Mouse (Mus musculus) ES-Bruce4 (cell line): ENCODE results near the gene Kcnd2.

ENCODE experiments used
- EP300 ChIP-seq: IDR thresholded peaks from 2 replicates; pipeline ENCODE4 v1.6.1; 2011; ENCODE audit warnings: low read depth, low read length; ENCODE audit not compliant: insufficient read depth
- POLR2A ChIP-seq: IDR thresholded peaks from one replicate; pipeline ENCODE4 v1.8.1; 2011; ENCODE audit warnings: low read length; ENCODE audit not compliant: insufficient read depth

DNA sequence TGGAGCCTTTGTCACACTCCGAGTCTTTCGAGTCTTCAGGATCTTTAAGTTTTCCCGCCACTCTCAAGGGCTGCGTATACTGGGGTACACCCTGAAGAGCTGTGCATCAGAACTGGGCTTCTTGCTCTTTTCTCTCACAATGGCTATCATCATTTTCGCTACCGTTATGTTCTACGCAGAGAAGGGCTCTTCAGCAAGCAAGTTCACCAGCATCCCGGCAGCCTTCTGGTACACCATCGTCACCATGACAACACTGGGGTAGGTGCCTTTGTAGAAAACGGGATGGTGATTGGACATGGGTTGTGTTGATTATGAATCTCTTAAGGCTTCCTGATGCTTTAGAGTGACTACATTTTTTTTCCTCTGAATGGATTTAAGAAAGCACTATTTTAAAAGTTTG is 1.9 kb downstream of the Kcnd2 start:
- TF ChIP-seq EP300, result no peak
- TF ChIP-seq POLR2A, result no peak
